Mouse (Mus musculus): Measurements from ENCODE around the gene Selenof.

DNA sequence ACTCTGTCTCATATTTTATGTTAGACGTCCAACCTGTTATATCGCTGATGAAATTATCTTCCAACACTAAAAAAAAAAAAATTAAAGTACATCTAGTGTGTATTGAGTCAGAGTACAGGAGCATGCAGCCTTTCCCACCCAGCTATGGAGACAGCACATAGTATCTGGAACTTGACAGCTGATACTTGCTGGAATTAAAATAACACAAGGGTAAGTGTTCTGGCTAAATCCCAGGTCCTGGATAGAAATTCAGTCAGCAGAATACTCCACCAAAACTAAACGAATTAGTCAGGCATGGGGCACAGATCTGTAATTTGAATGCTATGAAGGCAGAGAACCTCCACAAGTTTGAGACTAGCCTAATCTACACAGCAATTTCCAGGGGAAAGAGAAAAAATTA lies 31.1 kb upstream of the Selenof start:
- TF ChIP-seq POLR2A (IDR thresholded peaks at IDR 0.05; ENCODE audit: control insufficient read depth, low read depth, low read length) (no peak), CTCF (IDR thresholded peaks at IDR 0.05; ENCODE audit: control insufficient read depth, insufficient read depth, insufficient replicate concordance, low read depth, low read length) (no peak)

Data from testis, adult 2 months (tissue).